Mouse (Mus musculus) ovary, postnatal 10 days (tissue): ENCODE data around the gene Hmmr.
"Not testable (repeated sequence)": the region's sequence is repeated elsewhere in the genome, so short reads cannot be mapped to it uniquely, and the experiment has no call there.

Experiments used
- DNase-seq: peaks from one replicate; pipeline ENCODE4 v3.0.0; 2022; ENCODE audit warnings: low spot score

Gene Hmmr

DNA sequence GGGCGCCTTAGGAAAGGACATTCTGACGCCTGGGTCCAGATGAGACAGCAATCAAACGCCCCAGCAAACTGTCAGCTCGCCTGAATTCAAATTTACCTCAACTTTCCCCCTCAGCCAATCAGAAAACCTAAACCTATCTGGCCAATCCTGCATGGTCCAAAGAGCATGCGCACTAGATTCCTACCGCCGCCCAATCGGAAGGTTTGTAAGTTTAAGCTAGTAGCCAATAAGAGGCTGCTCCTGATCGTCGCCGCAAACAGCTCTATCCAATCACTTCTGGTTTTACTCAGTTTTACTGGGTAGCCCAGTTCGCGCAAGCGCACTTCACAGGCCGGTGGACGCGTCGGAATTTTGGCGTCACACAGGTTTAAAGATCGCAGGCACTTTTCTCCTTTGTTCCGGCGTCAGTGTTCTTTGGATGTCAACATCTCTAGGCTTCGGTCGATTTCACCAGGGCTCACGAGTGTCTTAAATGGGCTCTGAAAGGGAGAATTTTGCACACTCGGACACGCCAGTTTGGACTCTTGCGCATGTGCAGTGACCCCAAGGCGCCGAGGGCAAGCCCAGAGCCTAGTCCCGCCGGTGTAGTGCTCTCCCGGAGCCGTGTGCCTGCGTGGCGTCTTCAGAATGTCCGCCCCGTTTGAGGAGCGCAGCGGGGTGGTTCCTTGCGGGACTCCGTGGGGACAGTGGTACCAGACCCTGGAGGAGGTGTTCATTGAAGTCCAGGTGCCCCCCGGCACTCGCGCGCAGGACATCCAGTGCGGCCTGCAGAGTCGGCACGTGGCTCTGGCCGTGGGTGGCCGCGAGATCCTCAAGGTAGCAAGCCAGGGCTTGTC is at the start of gene Hmmr, which contains the start of gene Nudcd2:
TSS of gene Hmmr (minus strand) at position 84 of the 836 bp plus-strand sequence.
TSS of gene Nudcd2 (plus strand) at position 329 of the 836 bp plus-strand sequence.
- DNase-seq: peak; percentile 70

DNA sequence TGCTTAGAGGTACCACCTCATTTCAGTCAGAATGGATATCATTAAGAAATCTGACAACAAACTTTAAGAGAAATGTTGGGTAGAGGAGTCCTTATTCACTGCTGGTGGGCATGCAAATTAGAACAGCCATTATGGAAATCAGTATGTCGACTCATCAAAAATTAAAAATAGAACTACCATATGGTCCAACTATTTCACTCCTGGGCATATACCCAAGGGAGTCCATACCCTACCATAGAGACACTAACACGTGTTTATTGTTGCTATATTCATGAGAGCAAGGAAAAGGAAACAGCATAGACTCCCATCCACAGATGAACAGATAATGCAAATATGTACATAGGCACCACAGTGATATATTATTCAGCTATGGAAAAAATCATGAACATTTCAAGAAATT is 48.6 kb upstream of the Hmmr start:
- DNase-seq: no peak

DNA sequence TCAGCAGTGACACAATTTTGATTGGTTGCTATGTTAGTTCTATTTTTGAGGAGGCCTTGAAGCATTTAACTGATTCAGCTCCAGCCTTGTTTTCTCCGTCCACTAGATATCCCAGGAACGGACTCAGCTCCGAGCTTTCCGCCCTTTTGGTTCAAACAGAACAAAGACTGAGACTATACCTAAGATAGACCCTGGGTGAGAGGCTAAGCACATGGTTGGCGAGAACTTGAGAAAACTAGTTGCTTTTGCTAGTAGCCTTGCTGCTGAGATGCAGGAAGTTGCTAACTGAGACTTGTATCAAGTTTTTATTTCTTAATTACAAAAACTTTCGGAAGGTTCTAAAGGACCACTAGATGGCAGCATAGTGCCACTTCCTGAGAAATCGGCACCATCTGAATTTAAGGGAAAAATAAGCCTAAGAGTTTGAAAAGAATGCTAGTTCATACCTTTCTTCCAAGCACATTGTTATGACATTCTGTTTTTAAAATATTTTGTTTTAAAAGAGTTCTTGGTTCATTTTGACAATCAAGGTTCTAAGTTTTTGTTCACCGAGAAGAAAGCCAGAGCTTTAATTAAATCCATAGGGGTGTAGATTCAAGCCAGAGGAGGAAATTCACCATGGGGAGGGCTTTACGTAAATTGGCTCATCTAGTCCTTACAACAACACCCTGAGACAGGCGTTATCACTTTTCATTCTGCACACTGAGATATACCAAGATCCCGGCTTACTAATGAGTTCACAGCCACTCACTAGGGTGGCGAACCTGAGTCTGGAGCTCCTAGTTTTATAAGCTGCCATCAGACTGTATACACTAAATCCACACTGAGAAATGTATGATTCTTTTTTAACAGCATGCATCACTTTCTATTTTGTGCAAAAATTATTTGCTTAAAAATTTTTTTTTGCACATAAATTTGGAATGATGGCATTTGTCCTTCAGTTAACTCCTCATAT is 42.4 kb upstream of the Hmmr start:
- no peak for DNase-seq

DNA sequence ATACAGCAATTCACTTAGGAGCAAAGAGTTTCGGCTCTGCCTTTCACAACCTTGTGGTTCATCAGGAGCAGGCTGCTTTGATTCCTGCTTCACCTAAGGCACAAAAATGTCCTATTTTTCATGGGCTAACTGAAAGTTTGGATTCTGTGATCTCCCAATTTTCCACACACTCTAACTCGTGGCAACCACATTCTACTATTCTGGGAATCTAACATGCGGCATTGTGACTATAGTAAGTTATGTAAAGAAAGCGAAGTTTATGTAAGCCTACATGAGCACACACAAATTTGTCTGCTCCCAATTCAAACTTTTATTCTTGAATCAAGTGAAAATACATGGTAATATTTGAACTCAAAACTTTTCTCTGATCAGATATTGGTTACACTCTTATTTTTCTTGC is 31.5 kb upstream of the Hmmr start:
- no peak for DNase-seq

DNA sequence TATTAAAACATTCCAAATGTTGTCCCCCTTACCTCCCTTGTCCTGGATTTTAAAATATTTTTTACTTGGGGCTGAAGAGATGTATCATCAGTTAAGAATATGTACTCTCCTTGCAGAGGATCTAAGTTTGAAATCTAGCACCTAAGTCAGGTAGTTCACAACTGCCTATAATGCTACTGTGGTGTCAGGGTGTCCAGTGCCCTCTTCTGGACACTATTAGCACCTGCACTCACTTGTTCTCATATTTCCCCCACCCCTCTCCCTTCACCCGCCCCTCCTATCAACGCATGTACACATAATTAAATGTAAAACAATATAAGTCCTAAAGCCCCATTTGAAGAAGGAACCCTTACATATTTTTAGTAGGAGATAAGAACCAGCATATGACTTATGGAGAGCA is 30.2 kb upstream of the Hmmr start:
- no peak for DNase-seq

DNA sequence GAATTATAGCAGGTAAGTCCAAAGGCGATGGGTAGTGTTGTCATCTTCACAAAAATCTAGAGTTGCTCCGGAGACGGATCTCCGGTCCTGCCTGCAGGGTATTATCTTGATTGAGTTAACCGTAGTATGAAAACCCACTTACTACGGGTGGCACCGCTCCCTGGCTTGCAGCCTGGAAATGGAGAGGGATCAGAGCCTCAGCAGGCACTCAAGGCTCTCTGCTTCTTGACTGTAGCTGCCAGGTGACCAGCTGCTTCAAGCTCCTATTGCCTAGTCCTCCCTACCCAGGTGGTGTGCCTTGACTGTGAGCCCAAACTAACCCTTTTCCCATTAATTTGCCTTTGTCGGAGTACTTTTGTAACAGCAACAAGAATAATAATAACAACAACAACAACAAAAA is 26.7 kb upstream of the Hmmr start:
- no peak for DNase-seq

DNA sequence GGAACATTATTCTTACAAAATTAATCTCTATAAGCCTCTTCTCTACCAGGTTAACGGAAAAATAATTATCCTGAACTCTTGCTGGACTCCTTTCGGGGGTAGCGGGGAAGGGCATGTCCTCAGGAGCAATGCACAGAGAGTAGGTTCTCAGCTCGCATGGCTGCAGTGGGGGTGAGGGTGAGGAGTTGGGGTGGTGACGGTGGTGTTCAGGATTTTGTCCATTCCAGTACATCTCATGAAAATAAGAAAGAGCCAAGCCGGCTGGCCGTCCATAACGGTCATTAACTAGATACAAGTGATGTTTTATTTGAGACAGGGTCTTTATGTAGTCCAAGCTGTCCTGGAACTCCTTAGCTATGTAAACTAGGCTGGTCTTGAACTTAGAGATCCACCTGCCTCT is 22.7 kb upstream of the Hmmr start:
- DNase-seq: no peak

DNA sequence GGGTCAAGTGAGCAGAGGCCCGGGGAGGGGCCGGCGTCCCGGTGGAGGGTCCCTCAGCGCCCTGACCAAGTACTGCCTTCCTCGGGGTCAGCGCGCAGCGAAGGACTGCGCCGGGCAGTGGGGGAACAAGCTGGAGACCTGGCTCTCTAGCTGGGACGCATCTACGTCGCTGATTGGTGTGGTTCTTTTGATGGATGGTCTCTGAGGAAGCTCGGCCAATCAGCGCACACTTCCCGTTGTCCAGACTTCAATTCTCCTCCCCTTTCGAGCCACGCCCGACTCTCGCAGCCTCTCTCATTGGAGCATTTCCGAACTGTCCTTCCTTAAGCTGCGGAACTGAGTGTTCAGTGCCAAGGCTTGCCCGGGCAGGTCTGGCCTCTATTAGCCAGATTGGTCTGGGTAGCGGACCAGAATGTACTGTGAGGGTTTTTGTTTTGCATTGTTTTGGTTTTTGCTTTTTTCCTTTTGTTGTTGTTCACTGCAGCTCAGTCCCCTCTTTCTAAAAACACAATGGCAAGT is 21.9 kb upstream of the Hmmr start, which contains the start of gene Ccng1:
TSS of gene Ccng1 (minus strand) at position 203 of the 519 bp plus-strand sequence.
- peak; percentile 66 for DNase-seq

DNA sequence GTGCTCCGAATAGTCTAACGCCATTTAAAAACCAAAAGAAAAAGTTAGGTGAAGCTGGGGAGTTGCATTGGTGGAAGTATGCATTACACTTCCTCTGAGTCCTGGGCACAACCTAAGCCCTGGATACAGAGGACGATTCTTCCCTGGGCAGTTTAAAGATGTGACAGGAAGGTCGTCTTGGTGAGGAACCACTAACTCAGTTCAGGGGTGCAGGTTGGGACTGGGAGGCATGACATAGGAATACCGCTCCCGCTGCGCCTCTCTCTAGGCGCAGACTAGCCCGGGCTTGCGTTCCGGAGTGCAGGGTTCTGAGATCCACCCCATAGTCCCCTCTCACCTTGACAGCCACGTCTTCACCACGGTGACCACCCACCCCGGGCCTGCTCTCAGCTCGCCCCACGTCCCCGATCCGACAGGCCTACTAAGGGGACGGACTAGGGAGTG is 21.5 kb upstream of the Hmmr start:
- no peak for DNase-seq

DNA sequence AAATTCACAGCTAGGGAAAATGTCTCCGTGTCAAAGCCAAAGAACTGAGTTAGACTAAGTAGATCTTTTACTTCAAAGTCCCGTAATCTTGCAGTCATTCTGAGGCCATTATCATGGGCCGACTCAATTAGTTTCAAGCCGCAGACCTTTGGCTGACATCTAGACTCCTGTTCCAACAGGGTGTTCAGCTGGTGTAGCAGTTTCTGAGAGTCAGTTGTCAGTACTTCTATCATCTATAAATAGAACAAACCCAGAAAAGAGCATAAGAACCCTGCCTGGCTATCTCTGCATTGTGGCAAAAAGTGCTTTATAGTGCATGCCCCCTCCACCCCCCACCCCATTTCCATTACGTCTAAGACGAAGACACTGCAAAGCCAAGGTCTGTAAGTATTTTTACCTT is 20.6 kb upstream of the Hmmr start:
- no peak for DNase-seq

DNA sequence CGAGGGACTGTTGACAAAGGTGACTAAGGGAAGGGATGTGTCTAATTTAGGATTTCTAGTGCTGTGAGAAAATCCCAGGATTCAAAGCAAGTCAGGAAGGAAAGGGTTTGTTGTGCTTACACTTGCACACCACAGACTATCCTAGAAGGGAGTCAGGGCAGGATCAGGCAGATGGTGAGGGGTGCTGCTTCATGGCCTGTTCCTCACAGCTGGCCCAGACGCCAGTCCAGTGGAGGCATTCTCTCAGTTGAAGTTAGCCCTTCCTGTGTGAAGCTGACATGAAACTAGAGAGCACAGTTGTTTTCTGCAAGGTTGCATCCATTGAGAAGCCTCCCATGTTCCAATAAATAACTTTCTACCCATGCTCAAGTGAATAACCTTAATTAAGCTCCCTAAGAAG is 14.5 kb upstream of the Hmmr start:
- no peak for DNase-seq

DNA sequence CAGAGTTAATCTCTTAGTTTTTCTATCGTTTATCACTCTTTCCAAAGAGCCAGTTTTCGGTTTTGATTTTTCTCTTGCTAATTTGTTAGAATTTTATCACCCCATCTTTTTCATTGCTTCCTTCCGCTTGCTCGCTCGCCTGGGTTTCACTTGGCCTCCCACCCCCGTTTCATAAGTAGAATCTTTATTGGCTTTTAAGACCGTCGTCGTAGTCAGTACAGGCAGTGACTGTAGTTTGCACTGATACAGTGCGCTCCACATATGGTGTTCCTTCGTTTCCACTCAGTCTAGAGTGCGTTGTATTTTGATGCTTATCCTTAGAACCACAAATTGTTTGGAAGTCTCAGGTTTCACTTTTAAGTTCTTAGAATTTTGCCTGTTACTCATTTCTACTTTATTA is 13.1 kb upstream of the Hmmr start:
- no peak for DNase-seq

DNA sequence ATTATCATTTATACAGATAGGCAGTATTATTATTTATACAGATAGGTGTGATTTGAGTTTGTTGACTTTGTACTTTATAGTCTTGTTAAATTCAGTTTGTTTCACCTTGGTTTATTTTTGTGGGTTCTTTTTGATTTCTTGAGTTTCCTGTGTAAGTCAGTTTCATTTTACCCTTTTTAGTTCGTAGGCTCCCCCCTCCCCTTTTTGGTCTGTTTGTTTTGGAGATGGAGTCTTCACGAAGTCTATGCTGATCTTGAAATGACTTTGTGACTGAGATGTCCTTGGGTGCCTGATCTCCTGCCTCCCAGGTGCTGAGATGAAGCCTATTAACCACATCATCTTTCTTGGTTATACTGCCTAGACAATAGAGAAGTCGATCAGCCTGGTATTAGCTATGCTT is 11.1 kb upstream of the Hmmr start:
- DNase-seq: no peak

DNA sequence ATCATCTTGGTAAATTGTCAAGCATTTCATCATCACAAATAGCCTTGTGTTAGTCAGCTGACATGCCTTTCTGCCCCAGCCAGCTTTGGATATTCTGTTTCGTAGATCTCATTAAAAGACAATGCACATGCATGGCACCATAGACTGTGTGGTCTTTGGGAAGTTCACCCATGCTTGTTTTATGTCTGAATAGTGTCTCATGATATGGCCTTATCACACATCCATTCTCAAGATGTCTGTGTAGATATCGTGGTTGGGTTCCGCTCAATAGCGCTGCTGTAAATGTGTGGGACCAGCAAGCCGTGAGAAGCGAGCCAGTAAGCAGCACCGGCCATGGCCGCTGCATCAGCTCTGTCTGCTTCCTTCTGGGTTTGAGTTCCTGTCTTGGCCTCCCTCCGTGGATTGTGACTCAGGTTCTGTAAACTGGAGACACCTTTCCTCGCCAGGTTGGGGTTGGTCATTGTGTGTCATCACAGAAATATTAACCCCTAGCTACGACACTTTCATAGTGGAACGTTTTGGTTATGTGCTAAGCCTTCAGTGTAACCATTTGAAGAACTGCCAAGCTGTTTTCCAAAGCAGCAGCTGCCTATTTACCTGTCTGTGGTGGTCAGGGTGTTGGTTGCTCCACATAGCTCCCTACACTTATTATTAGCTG is 8.5 kb upstream of the Hmmr start:
- no peak for DNase-seq

DNA sequence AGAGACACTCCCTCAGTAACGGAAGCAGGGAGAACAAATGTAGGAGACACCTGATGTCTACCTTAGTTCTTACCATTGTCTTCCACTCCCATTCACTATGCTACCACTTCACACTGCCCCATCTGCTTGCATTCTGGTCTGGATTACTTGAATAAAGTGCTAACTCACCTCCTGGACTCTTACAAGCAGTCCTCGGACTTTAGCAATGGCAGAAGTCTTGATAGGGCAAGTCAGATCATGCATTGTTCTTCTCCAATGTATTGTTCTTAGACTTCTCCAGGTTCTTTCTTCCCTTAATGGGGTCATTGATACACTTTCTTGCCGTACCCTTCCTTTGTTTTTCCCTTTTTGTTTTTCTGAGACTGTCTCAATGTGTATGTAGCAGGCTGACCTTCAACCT is 4.1 kb upstream of the Hmmr start:
- DNase-seq: no peak

DNA sequence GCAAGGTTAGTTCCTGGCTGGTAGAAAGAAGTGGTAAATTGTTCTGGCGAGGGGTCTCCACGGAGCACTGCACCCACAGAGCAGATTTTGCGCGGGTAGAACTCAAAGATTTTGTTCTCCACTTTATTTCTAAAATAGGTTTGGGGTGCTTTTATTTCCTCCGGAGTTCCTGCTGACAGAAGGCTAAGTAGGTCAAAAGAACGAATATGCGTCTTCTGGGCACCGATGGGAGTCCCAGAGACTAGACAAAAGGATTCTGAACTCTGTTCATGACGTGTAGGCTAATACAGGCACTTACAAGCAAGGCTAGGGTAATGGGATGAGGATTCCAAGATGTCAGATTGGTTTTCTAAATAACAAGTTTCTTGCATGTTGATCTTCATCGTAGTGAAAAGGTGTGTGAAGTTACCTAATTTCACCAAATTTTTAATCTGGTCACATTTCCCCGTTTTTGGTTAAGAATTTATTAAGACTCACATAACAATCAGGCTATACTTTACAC is 1.1 kb upstream of the Hmmr start:
- no peak for DNase-seq

DNA sequence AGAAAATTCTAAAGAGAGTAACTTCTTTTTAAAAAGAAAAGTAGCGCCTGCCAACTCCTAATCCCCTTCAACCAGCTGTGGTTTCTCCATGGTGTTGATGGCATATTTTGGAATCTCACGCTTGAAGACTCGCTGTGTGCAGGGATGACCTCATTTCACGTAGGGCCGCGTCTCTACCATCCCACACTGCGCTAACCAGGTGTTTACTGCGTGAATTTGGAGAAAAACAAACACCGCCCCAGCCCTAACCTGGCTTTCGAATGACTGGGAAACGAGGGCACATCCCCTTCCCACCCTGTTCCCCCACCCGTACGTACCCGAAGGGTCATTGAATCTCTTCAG is 254 bp downstream of the Hmmr start:
- no peak for DNase-seq

DNA sequence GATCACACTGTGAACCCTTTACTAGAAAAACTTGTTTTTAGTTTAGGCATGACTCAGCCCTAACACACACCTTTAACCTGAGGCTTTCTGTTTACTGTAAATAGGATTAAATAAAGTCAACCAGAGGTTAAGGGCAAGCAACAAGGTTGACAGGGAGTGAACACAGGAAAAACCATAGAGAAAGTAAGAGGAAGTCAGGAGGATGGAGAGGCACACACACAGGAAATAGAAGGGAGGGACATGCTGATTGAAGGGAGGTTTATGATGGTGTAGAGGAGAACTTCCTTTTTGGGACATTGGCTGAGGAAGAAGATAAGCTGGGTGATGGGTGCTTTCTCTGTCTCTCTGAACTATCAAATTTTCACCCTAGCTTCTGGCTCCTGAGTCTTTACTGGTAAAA is 14.9 kb downstream of the Hmmr start:
- no peak for DNase-seq

DNA sequence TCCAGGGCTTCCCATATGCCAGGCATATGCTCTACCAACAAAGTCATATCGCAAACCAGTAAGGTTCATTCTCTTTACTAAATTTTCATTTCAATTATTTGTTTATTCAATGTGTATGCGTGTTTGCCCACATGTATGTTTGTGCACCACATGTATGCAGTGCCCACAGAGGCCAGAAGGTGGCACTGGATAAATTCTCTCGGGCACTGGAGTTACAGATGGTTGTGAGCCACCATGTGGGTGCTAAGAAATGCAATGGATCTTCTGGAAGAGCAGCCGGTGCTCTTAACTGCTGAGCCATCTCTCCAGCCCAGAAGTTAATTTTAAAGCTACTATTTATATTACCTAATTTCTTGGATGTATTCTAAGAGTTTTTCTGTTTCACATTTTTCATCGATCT is 17.7 kb downstream of the Hmmr start:
- DNase-seq: no peak

DNA sequence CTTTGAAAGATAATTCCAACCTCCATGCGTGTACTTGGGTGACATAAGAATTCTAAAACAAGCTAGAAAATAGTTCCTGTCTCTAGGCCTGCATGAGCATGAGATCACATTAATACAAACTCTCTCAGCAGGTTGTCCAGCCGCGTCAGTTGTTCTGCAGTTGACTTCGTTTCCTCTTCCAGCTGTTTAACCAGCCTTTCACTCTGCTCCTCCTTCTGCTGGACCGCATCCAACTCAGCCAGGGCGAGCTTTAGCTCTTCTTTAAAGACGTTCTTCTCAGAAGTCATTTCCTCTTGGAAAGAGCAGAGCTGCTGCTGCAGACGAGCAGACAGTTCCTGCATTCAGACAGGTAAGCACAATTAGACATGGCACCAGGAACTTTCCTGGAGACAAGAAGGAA is 19.4 kb downstream of the Hmmr start:
- DNase-seq: no peak

DNA sequence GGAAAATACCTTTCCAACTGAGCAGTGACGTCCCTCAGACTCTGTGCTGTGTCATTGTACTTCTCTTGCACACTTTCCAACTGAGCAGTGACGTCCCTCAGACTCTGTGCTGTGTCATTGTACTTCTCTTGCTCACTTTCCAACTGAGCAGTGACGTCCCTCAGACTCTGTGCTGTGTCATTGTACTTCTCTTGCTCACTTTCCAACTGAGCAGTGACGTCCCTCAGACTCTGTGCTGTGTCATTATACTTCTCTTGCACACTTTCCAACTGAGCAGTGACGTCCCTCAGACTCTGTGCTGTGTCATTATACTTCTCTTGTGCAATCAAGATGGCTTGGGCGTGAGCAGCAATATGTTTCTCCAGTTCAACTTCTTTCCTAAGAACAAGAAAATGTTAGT is 23.3 kb downstream of the Hmmr start:
- not testable (repeated sequence) for DNase-seq

DNA sequence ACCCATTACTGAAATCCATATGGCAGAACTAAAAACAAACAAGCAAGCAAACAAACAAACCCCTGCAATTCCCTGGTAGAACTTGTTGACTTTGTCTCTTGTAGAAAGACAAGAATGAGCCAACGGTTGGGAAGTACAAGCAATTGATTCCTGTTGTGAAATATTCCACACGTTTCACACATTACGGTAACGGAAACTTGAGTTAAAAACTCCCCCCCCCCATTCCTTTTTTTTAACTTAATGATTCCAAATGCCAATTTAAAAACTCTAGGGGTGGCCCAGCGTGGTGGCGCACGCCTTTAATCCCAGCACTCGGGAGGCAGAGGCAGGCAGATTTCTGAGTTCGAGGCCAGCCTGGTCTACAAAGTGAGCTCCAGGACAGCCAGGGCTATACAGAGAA is 38.1 kb downstream of the Hmmr start, which contains the start of gene Mat2b:
TSS of gene Mat2b (minus strand) at position 101 of the 400 bp plus-strand sequence.
- no peak for DNase-seq
